Mouse (Mus musculus): Measurements from ENCODE around the gene Zic5.

DNA sequence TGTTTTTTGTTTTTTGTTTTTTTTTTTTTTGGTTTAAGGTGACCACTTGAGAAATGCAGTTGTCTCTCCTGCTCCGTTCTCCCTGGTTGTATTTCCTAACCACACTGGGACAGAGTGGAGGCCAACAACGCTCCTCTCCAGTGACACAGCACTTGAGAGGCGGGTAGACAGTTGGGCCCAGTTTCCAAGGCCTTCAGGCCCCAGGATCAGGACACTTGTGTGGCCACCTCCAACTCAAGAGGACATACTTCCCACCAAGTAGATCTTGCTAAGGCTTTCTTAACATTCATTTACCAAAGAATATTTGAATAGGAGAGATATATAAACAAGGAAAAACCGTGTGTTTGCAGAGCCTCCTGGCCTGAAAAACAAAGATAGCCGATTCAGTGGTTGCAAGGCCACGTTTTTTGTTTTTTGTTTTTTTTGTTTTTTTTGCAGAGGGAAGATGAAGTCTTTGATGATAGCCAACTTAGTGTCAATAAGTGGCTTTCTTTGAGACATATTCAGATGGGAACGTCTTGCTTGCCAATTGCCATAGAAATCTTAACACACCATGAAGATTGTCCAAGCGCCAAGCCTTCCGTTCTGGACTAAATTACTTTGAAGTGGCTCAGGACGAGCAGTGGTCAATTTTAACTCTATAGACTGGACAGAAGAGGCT is 10.4 kb downstream of the Zic5 start:
- TF ChIP-seq CTCF (IDR thresholded peaks at IDR 0.05; ENCODE audit: low read depth, low read length) (no peak), POLR2A (IDR thresholded peaks at IDR 0.05; ENCODE audit: insufficient read depth, low read length) (no peak), EP300 (IDR thresholded peaks at IDR 0.05; ENCODE audit: insufficient read depth, low read depth, low read length) (no peak)
